Mouse (Mus musculus) layer of hippocampus, postnatal 25 days (tissue): ENCODE data around the gene Gnaz. TPM values are rescaled to one million over a fixed set of nuclear protein-coding genes. Genes with fewer than 3 reads are reported as not detected.

ENCODE experiments used
- DNase-seq, 2 experiments: peaks; one replicate each; pipeline ENCODE4 v3.0.0; 2022; ENCODE audit warnings: mixed read lengths in 2 of 2, low spot score in 1 of 2; ENCODE audit errors: extremely low spot score in 1 of 2
- total RNA-seq, 2 experiments: library from RNA; stranded (reverse); gene quantifications; 2 replicates each; pipeline ENCODE4 v1.2.3; 2021

Gnaz gene
- total RNA-seq, 2 experiments from 2014 or later = 99.3 to 109 TPM

- DNase-seq = no peak
Observed at GRCm38 (mm10) chr10:74964380-74964779, 2.6 kb upstream of the Gnaz start.

- DNase-seq = no peak
Observed at GRCm38 (mm10) chr10:74967651-74968267, 782 bp downstream of the Gnaz start.

GRCm38 (mm10) chr10:74969266-74969665, 2.3 kb downstream of the Gnaz start:
- DNase-seq = no peak

GRCm38 (mm10) chr10:74973026-74973425, 6.0 kb downstream of the Gnaz start:
- no peak for DNase-seq

GRCm38 (mm10) chr10:74975626-74976025, 8.6 kb downstream of the Gnaz start:
- DNase-seq = no peak

GRCm38 (mm10) chr10:74976429-74976828, 9.5 kb downstream of the Gnaz start:
- DNase-seq = no peak

GRCm38 (mm10) chr10:74978056-74978455, 11.1 kb downstream of the Gnaz start:
- DNase-seq = no peak

- DNase-seq = no peak
Observed at GRCm38 (mm10) chr10:74981159-74981558, 14.2 kb downstream of the Gnaz start.

- no peak for DNase-seq
Observed at GRCm38 (mm10) chr10:74983176-74983575, 16.2 kb downstream of the Gnaz start.

- no peak for DNase-seq
Observed at GRCm38 (mm10) chr10:74987698-74988470, 20.9 kb downstream of the Gnaz start.

- no peak for DNase-seq
Observed at GRCm38 (mm10) chr10:74989814-74990213, 22.8 kb downstream of the Gnaz start.

- no peak for DNase-seq
Observed at GRCm38 (mm10) chr10:74990584-74991322, 23.8 kb downstream of the Gnaz start.

GRCm38 (mm10) chr10:74994863-74995262, 27.9 kb downstream of the Gnaz start:
- DNase-seq = no peak

GRCm38 (mm10) chr10:74995377-74995776, 28.4 kb downstream of the Gnaz start:
- DNase-seq = peak in 1 of 2 experiments; percentile 39

- DNase-seq = no peak
Observed at GRCm38 (mm10) chr10:75001391-75001790, 34.4 kb downstream of the Gnaz start.

- no peak for DNase-seq
Observed at GRCm38 (mm10) chr10:75004067-75004466, 37.1 kb downstream of the Gnaz start.

- no peak for DNase-seq
Observed at GRCm38 (mm10) chr10:75006889-75007662, 40.1 kb downstream of the Gnaz start.

GRCm38 (mm10) chr10:75010704-75011103, 43.7 kb downstream of the Gnaz start:
- DNase-seq = no peak

- DNase-seq = no peak
Observed at GRCm38 (mm10) chr10:75015465-75015864, 48.5 kb downstream of the Gnaz start.

GRCm38 (mm10) chr10:75016481-75016880, 49.5 kb downstream of the Gnaz start:
- DNase-seq = no peak

- no peak for DNase-seq
Observed at GRCm38 (mm10) chr10:75020271-75020670, 53.3 kb downstream of the Gnaz start.
